Mouse (Mus musculus) MEL (cell line): ENCODE results near the gene Ddr1. TPM values are rescaled to one million over a fixed set of nuclear protein-coding genes. Genes with fewer than 3 reads are reported as not detected.

ENCODE experiments used
- DNase-seq: peaks from one replicate; pipeline ENCODE4 v3.0.0; 2011; ENCODE audit warnings: low read depth, low spot score
- H3K27ac ChIP-seq: 2 replicates; pipeline ENCODE4 v1.5.1; 2012; ENCODE audit warnings: low read depth, mild to moderate bottlenecking, control low read depth, low read length, moderate library complexity; ENCODE audit not compliant: control insufficient read depth
- H3K27me3 ChIP-seq, 2 experiments: fragments of 150-350 bp in 1 of 2; sonication (generic) in 1 of 2; 2 replicates each; pipeline ENCODE4 v1.6.1; 2012; ENCODE audit warnings: low read length in 2 of 2, mild to moderate bottlenecking in 2 of 2, improper control_type of control experiment in 1 of 2, moderate library complexity in 1 of 2; ENCODE audit not compliant: insufficient read depth in 2 of 2, control insufficient read depth in 1 of 2
- H3K36me3 ChIP-seq, 2 experiments: 2 replicates each; pipeline ENCODE4 v1.6.1; 2012 to 2014; ENCODE audit warnings: low read length in 2 of 2, improper control_type of control experiment in 1 of 2, inconsistent platforms in 1 of 2, mild to moderate bottlenecking in 1 of 2; ENCODE audit not compliant: insufficient read depth in 2 of 2, control insufficient read depth in 1 of 2
- H3K4me1 ChIP-seq, 2 experiments: fragments of 150-350 bp in 1 of 2; sonication (generic) in 1 of 2; 2 replicates each; pipeline ENCODE4 v1.6.1; 2012; ENCODE audit warnings: low read length in 2 of 2, improper control_type of control experiment in 1 of 2, mild to moderate bottlenecking in 1 of 2; ENCODE audit not compliant: insufficient read depth in 2 of 2, control insufficient read depth in 1 of 2
- H3K4me3 ChIP-seq, 2 experiments: fragments of 150-350 bp in 1 of 2; sonication (generic) in 1 of 2; 2 replicates each; pipeline ENCODE4 v1.5.1; 2012; ENCODE audit warnings: low read depth in 2 of 2, low read length in 2 of 2, mild to moderate bottlenecking in 2 of 2, moderate library complexity in 2 of 2, control low read depth in 1 of 2, improper control_type of control experiment in 1 of 2; ENCODE audit not compliant: control insufficient read depth in 1 of 2, insufficient read depth in 1 of 2
- H3K79me2 ChIP-seq: 2 replicates; pipeline ENCODE4 v1.6.1; 2012; ENCODE audit warnings: mild to moderate bottlenecking, low read length, moderate library complexity; ENCODE audit not compliant: control insufficient read depth, poor library complexity, insufficient read depth
- H3K9ac ChIP-seq: 2 replicates; pipeline ENCODE4 v1.6.1; 2012; ENCODE audit warnings: low read depth, mild to moderate bottlenecking, control low read depth, low read length, moderate library complexity; ENCODE audit not compliant: control insufficient read depth, poor library complexity, severe bottlenecking
- H3K9me3 ChIP-seq: fragments of 150-350 bp; sonication (generic); replicated peaks from 2 replicates; pipeline ENCODE4 v1.6.1; 2012; ENCODE audit warnings: mild to moderate bottlenecking, low read length, improper control_type of control experiment, moderate library complexity; ENCODE audit not compliant: insufficient read depth
- BHLHE40 ChIP-seq: IDR thresholded peaks from 2 replicates; pipeline ENCODE4 v1.6.1; 2012; ENCODE audit warnings: low read depth, mild to moderate bottlenecking, inconsistent platforms, low read length, improper control_type of control experiment, borderline replicate concordance
- CHD2 ChIP-seq: IDR thresholded peaks from 2 replicates; pipeline ENCODE4 v1.6.1; 2011; ENCODE audit warnings: low read length, improper control_type of control experiment
- CTCF ChIP-seq, 3 experiments: IDR thresholded peaks in 2 of 3; conservative IDR thresholded peaks in 1 of 3; 2 replicates each; pipeline ENCODE4 v1.5.1; 2011 to 2012; ENCODE audit warnings: low read length in 3 of 3, low read depth in 2 of 3, mild to moderate bottlenecking in 2 of 3, improper control_type of control experiment in 1 of 3, inconsistent platforms in 1 of 3, mixed read lengths in 1 of 3, moderate library complexity in 1 of 3; ENCODE audit not compliant: control insufficient read depth in 1 of 3, insufficient read depth in 1 of 3, poor library complexity in 1 of 3, severe bottlenecking in 1 of 3
- E2F4 ChIP-seq: IDR thresholded peaks from 2 replicates; pipeline ENCODE4 v1.6.1; 2011; ENCODE audit warnings: low read depth, low read length, improper control_type of control experiment, borderline replicate concordance
- EP300 ChIP-seq, 2 experiments: IDR thresholded peaks; 2 replicates each; pipeline ENCODE4 v1.6.1; 2011; ENCODE audit warnings: improper control_type of control experiment in 2 of 2, low read length in 2 of 2, low read depth in 1 of 2, mild to moderate bottlenecking in 1 of 2
- ETS1 ChIP-seq: IDR thresholded peaks from 2 replicates; pipeline ENCODE4 v1.6.1; 2012; ENCODE audit warnings: low read depth, mild to moderate bottlenecking, inconsistent platforms, low read length, improper control_type of control experiment, moderate library complexity
- MXI1 ChIP-seq: IDR thresholded peaks from 2 replicates; pipeline ENCODE4 v1.6.1; 2011; ENCODE audit warnings: mild to moderate bottlenecking, low read depth, low read length, improper control_type of control experiment
- MYC ChIP-seq: IDR thresholded peaks from 2 replicates; pipeline ENCODE4 v1.6.1; 2011; ENCODE audit warnings: low read depth, mild to moderate bottlenecking, low read length, improper control_type of control experiment, moderate library complexity
- POLR2AphosphoS5 ChIP-seq: IDR thresholded peaks from 2 replicates; pipeline ENCODE4 v1.6.1; 2012; ENCODE audit warnings: low read depth, borderline replicate concordance, mild to moderate bottlenecking, inconsistent platforms, low read length, moderate library complexity, mixed read lengths
- SMC3 ChIP-seq: IDR thresholded peaks from 2 replicates; pipeline ENCODE4 v1.6.1; 2011; ENCODE audit warnings: low read depth, low read length, improper control_type of control experiment
- TBP ChIP-seq: IDR thresholded peaks from 2 replicates; pipeline ENCODE4 v1.8.0; 2011; ENCODE audit warnings: low read depth, low read length, improper control_type of control experiment
- TCF12 ChIP-seq: IDR thresholded peaks from 2 replicates; pipeline ENCODE4 v1.6.1; 2014; ENCODE audit warnings: low read depth, mild to moderate bottlenecking, inconsistent platforms, low read length, improper control_type of control experiment, moderate library complexity
- UBTF ChIP-seq: IDR thresholded peaks from 2 replicates; pipeline ENCODE4 v1.6.1; 2012; ENCODE audit warnings: low read depth, mild to moderate bottlenecking, inconsistent platforms, low read length, improper control_type of control experiment, moderate library complexity, borderline replicate concordance; ENCODE audit not compliant: insufficient read depth
- polyA plus RNA-seq, 2 experiments: library from polyadenylated mRNA; stranded (reverse) in 1 of 2; unstranded in 1 of 2; fragments of >175 nt in 1 of 2; fragments of >200 nt in 1 of 2; gene quantifications; 2 replicates each; pipeline versions ENCODE4 v1.2.1 to v1.2.4; 2012; ENCODE audit warnings: low replicate concordance in 2 of 2, low read depth in 1 of 2; ENCODE audit not compliant: insufficient read length in 2 of 2, insufficient read depth in 1 of 2, missing spikeins in 1 of 2
- total RNA-seq: library from RNA; depleted of rRNA; stranded (reverse); fragments of 300-350 nt; gene quantifications from 2 replicates; pipeline ENCODE4 v1.2.3, GENCODE M21; 2012

The Ddr1 gene
- total and polyA plus RNA-seq, 3 experiments: 2.6 to 7.9 TPM; not detected in 1

DNA sequence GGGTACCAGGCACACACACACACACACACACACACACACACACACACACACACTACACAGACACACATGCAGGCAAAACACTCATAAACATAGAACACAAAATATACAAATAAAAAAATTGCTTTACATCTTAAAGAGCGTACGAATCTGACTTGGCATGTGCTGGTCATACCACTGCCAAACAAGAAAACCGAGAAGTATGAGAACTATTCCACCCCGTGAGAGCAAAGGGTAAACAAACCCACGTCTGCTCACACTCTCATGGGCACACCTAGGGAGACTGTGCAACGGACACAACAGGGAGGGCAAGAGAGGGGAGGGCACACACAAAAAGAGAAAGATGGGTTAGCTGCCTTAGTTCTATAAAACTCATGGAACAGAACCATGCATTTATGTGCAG lies 7.7 kb downstream of the Ddr1 start:
- no peak for DNase-seq
- H3K27me3 ChIP-seq: no peaks in the 10 kb centered on the region
- H3K9me3 ChIP-seq: no peaks in the 10 kb centered on the region
- no peak overlapping the region for H3K27ac ChIP-seq
- peaks cover 0 to 2% of the 10 kb centered on the region in 2 experiments; a peak in 1 of 4 replicates for H3K36me3 ChIP-seq
- peaks cover 0 to 5% of the 10 kb centered on the region in 2 experiments; a peak in 2 of 4 replicates for H3K4me1 ChIP-seq
- H3K9ac ChIP-seq: no peak overlapping the region
- H3K4me3 ChIP-seq: no peak overlapping the region
- TF ChIP-seq TBP (no peak), ETS1 (no peak), EP300 (IDR thresholded peaks at IDR 0.05; ENCODE audit: low read depth in 1 of 2, low read length in 2 of 2) (no peak)
- H3K79me2 ChIP-seq: no peaks in the 10 kb centered on the region

DNA sequence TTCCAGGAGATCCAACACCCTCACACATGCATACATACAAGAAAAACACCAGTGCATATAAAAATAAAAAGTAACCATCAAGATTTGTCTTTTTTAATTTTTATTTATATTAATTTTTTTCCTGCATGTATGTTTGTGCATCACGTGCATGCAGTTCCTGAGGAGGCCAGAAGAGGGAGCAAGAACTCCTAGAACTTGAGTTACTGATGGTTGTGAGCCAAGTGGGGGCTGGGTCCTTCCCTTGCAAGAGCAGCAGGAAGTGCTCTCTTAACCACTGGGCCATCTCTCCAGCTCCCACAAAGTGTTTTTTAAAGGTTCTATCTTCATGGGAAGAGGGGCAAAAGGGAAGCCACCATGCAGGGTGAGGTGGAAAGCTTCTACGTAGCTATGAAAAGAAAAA lies 9.1 kb downstream of the Ddr1 start:
- no peaks in the 10 kb centered on the region for H3K9me3 ChIP-seq
- H3K4me1 ChIP-seq: peaks cover 0 to 5% of the 10 kb centered on the region in 2 experiments; a peak in 2 of 4 replicates
- H3K36me3 ChIP-seq: peaks cover 0 to 2% of the 10 kb centered on the region in 2 experiments; a peak in 1 of 4 replicates
- H3K9ac ChIP-seq: no peak overlapping the region
- H3K4me3 ChIP-seq: no peak overlapping the region
- H3K27me3 ChIP-seq: no peaks in the 10 kb centered on the region
- H3K79me2 ChIP-seq: no peaks in the 10 kb centered on the region
- peak; percentile 64 for DNase-seq
- H3K27ac ChIP-seq: no peak overlapping the region
- TF ChIP-seq MXI1 (no peak), CTCF (IDR thresholded peaks at IDR 0.05 in 2 of 3, conservative IDR thresholded peaks at IDR 0.05 in 1 of 3; ENCODE audit: control insufficient read depth in 1 of 3, insufficient read depth in 1 of 3, low read depth in 2 of 3, low read length in 3 of 3, poor library complexity in 1 of 3, severe bottlenecking in 1 of 3) (peak; percentile 19 to 58 (median 50); a peak in 5 of 6 replicates), SMC3 (0 out of 2 replicates have a peak, but pooled peaks have one; percentile 26), MYC (no peak)
- TF ChIP-seq, all 39 proteins: peak for 2

DNA sequence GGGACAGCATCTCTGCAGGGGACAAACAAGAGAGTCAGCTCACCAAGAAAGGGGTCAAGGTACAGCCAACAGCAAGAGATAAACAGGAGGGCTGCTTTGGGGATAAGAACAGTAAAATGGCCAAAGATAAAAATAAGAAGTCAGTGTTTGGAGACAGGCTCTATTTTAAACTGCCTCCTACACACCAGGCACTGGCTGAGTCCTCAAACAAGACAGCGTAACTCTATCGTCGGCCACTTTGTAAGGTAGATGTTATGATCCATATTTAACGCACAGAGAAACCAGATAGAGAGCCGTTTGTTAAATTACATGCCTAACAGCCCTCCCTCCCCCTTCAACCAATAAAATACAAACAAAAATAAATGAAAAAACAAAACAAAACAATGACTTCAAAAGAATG lies 10.5 kb downstream of the Ddr1 start:
- Histone ChIP-seq H3K36me3 (peaks cover 0 to 2% of the 10 kb centered on the region in 2 experiments; a peak in 1 of 4 replicates), H3K4me3 (no peak overlapping the region), H3K4me1 (peaks cover 0 to 5% of the 10 kb centered on the region in 2 experiments; a peak in 2 of 4 replicates), H3K27me3 (no peaks in the 10 kb centered on the region), H3K9me3 (no peaks in the 10 kb centered on the region), H3K79me2 (no peaks in the 10 kb centered on the region), H3K9ac (no peak overlapping the region), H3K27ac (no peak overlapping the region)
- TF ChIP-seq E2F4: no peak
- TF ChIP-seq TCF12: no peak
- no peak for TF ChIP-seq POLR2AphosphoS5
- TF ChIP-seq MYC: no peak
- TF ChIP-seq BHLHE40: no peak
- no peak for TF ChIP-seq UBTF
- TF ChIP-seq CHD2: no peak
- DNase-seq: no peak
